Mouse (Mus musculus) spleen, adult 12 weeks (tissue): ENCODE measurements around the gene Pinlyp.

Source experiments
- DNase-seq: peaks from one replicate; pipeline ENCODE4 v3.0.0; 2022; ENCODE audit warnings: low spot score

Gene Pinlyp

GRCm38 (mm10) chr7:24561450-24561849 is 15.5 kb upstream of the Pinlyp start:
- DNase-seq = no peak

GRCm38 (mm10) chr7:24555786-24556185 is 9.9 kb upstream of the Pinlyp start:
- DNase-seq = no peak

GRCm38 (mm10) chr7:24551985-24552759 is 6.3 kb upstream of the Pinlyp start:
- no peak for DNase-seq

GRCm38 (mm10) chr7:24547534-24548036 is 1.7 kb upstream of the Pinlyp start:
- no peak for DNase-seq

GRCm38 (mm10) chr7:24546634-24547389 is 894 bp upstream of the Pinlyp start:
- peak; percentile 97 for DNase-seq

GRCm38 (mm10) chr7:24544506-24544905 is 1.4 kb downstream of the Pinlyp start:
- no peak for DNase-seq

GRCm38 (mm10) chr7:24539686-24540085 is 6.2 kb downstream of the Pinlyp start:
- no peak for DNase-seq

GRCm38 (mm10) chr7:24538701-24539100 is 7.2 kb downstream of the Pinlyp start:
- no peak for DNase-seq

GRCm38 (mm10) chr7:24538154-24538553 is 7.8 kb downstream of the Pinlyp start:
- no peak for DNase-seq

GRCm38 (mm10) chr7:24537591-24537990 is 8.3 kb downstream of the Pinlyp start:
- no peak for DNase-seq

GRCm38 (mm10) chr7:24537081-24537480 is 8.8 kb downstream of the Pinlyp start:
- no peak for DNase-seq

- DNase-seq = no peak
Measured at GRCm38 (mm10) chr7:24534301-24534700, 11.6 kb downstream of the Pinlyp start.

GRCm38 (mm10) chr7:24533806-24534205 is 12.1 kb downstream of the Pinlyp start:
- no peak for DNase-seq

GRCm38 (mm10) chr7:24533031-24533571 is 12.8 kb downstream of the Pinlyp start:
- DNase-seq = no peak

- DNase-seq = peak; percentile 40
Measured at GRCm38 (mm10) chr7:24531211-24531971, 14.5 kb downstream of the Pinlyp start.

- peak; percentile 90 for DNase-seq
Measured at GRCm38 (mm10) chr7:24530062-24530931, 15.6 kb downstream of the Pinlyp start, which contains the start of gene Irgq. TSS of gene Irgq (plus strand) at chr7:24530689.

- no peak for DNase-seq
Measured at GRCm38 (mm10) chr7:24529580-24529979, 16.3 kb downstream of the Pinlyp start.

- no peak for DNase-seq
Measured at GRCm38 (mm10) chr7:24528861-24529260, 17.1 kb downstream of the Pinlyp start.

- DNase-seq = no peak
Measured at GRCm38 (mm10) chr7:24525686-24526420, 20.1 kb downstream of the Pinlyp start.

- DNase-seq = no peak
Measured at GRCm38 (mm10) chr7:24524978-24525377, 20.9 kb downstream of the Pinlyp start.
